Mouse (Mus musculus) testis, adult 2 months (tissue): Measurements from ENCODE around the gene Krt76. TPM values are rescaled to one million over a fixed set of nuclear protein-coding genes. Genes with fewer than 3 reads are reported as not detected.

Experiments
- H3K27ac ChIP-seq: fragments of 200-500 bp; 2 replicates; pipeline ENCODE4 v1.5.1; 2012; ENCODE audit warnings: low read depth, low read length; ENCODE audit not compliant: control insufficient read depth, insufficient read depth
- H3K27me3 ChIP-seq: fragments of 200-500 bp; 2 replicates; pipeline ENCODE4 v1.6.1; 2012; ENCODE audit warnings: mild to moderate bottlenecking, low read length, moderate library complexity; ENCODE audit not compliant: control insufficient read depth, insufficient read depth
- H3K36me3 ChIP-seq: fragments of 200-500 bp; 2 replicates; pipeline ENCODE4 v1.6.1; 2012; ENCODE audit warnings: mild to moderate bottlenecking, low read length; ENCODE audit not compliant: control insufficient read depth, insufficient read depth
- H3K4me1 ChIP-seq: fragments of 200-500 bp; 2 replicates; pipeline ENCODE4 v1.6.1; 2012; ENCODE audit warnings: low read length; ENCODE audit not compliant: control insufficient read depth, insufficient read depth
- H3K4me3 ChIP-seq: fragments of 200-500 bp; 2 replicates; pipeline ENCODE4 v1.5.1; 2012; ENCODE audit warnings: low read depth, mild to moderate bottlenecking, low read length, moderate library complexity, mixed read lengths; ENCODE audit not compliant: control insufficient read depth
- CTCF ChIP-seq: fragments of 200-500 bp; IDR thresholded peaks from 2 replicates; pipeline ENCODE4 v1.5.1; 2012; ENCODE audit warnings: low read depth, mild to moderate bottlenecking, inconsistent platforms, low read length, moderate library complexity; ENCODE audit not compliant: control insufficient read depth, insufficient read depth, insufficient replicate concordance
- POLR2A ChIP-seq: fragments of 200-500 bp; IDR thresholded peaks from 2 replicates; pipeline ENCODE4 v1.6.1; 2012; ENCODE audit warnings: low read depth, mild to moderate bottlenecking, inconsistent platforms, low read length, moderate library complexity; ENCODE audit not compliant: control insufficient read depth
- polyA plus RNA-seq: library from polyadenylated mRNA; depleted of rRNA; stranded (reverse); fragments of >200 nt; gene quantifications from 2 replicates; pipeline ENCODE4 v1.2.3, GENCODE M21; 2012; rRNA removed

Krt76 gene
- polyA plus RNA-seq, 1 experiment: 0.20 TPM

- no peaks in the 10 kb centered on the region for H3K36me3 ChIP-seq
- H3K4me1 ChIP-seq: peaks cover 7% of the 10 kb centered on the region
- TF ChIP-seq POLR2A (no peak), CTCF (no peak)
- peaks cover 3% of the 10 kb centered on the region; the same call in 1 of the 2 replicates for H3K27me3 ChIP-seq
- no peak overlapping the region for H3K27ac ChIP-seq
- peak overlapping the region; percentile 53 for H3K4me3 ChIP-seq
Observed at GRCm38 (mm10) chr15:101845971-101846403, 46.7 kb downstream of the Krt76 start.

- Histone ChIP-seq H3K27ac (no peak overlapping the region), H3K36me3 (no peaks in the 10 kb centered on the region), H3K4me3 (no peak overlapping the region), H3K4me1 (peaks cover 7% of the 10 kb centered on the region), H3K27me3 (peaks cover 3% of the 10 kb centered on the region; the same call in 1 of the 2 replicates)
- TF ChIP-seq CTCF (no peak), POLR2A (no peak)
Observed at GRCm38 (mm10) chr15:101843192-101843591, 49.5 kb downstream of the Krt76 start.

- TF ChIP-seq CTCF: no peak
- TF ChIP-seq POLR2A: no peak
- peak overlapping the region; percentile 32 for H3K4me3 ChIP-seq
- H3K27ac ChIP-seq: no peak overlapping the region
- peaks cover 4% of the 10 kb centered on the region for H3K4me1 ChIP-seq
- no peaks in the 10 kb centered on the region for H3K36me3 ChIP-seq
- no peaks in the 10 kb centered on the region for H3K27me3 ChIP-seq
Observed at GRCm38 (mm10) chr15:101834784-101835328, 57.9 kb downstream of the Krt76 start.

Other genes starting within 250 kb of the Krt76 start
- not detected in 2 replicates for gene Gm5478, start 245.5 kb downstream of the Krt76 start, polyA plus RNA-seq
- 0.04 and 0.05 TPM in 2 replicates for gene Krt6b, start 212.6 kb downstream of the Krt76 start, polyA plus RNA-seq
- gene Krt6a, start 198.6 kb downstream of the Krt76 start, polyA plus RNA-seq: 0.08 TPM in 1 of 2 replicates, not detected in the other
- 0.12 and 1.3 TPM in 2 replicates for gene Krt5, start 180.0 kb downstream of the Krt76 start, polyA plus RNA-seq
- not detected in 2 replicates for gene Krt71, start 149.8 kb downstream of the Krt76 start, polyA plus RNA-seq
- not detected in 2 replicates for gene Krt72, start 106.5 kb downstream of the Krt76 start, polyA plus RNA-seq
- 1.4 and 1.6 TPM in 2 replicates for gene Krt73, start 90.6 kb downstream of the Krt76 start, polyA plus RNA-seq
- not detected in 2 replicates for gene Krt2, start 74.8 kb downstream of the Krt76 start, polyA plus RNA-seq
- gene Krt1, start 42.1 kb downstream of the Krt76 start, polyA plus RNA-seq: 0.13 TPM in 1 of 2 replicates, not detected in the other
- gene Krt77, start 23.2 kb downstream of the Krt76 start, polyA plus RNA-seq: 0.57 and 0.88 TPM in 2 replicates
- 0.20 TPM in 1 of 2 replicates, not detected in the other for gene Krt4, start 31.8 kb upstream of the Krt76 start, polyA plus RNA-seq
- 0.40 and 0.61 TPM in 2 replicates for gene Krt79, start 47.4 kb upstream of the Krt76 start, polyA plus RNA-seq
- gene Krt78, start 61.4 kb upstream of the Krt76 start, polyA plus RNA-seq: 0.48 and 0.63 TPM in 2 replicates
- gene Krt8, start 111.6 kb upstream of the Krt76 start, polyA plus RNA-seq: 9.3 and 16.7 TPM in 2 replicates
- gene Krt18, start 135.3 kb upstream of the Krt76 start, polyA plus RNA-seq: 0.52 and 5.1 TPM in 2 replicates
- gene Eif4b, start 180.9 kb upstream of the Krt76 start, polyA plus RNA-seq: 75.6 and 75.9 TPM in 2 replicates
- 6.5 and 6.9 TPM in 2 replicates for gene Tns2, start 207.5 kb upstream of the Krt76 start, polyA plus RNA-seq
- gene Spryd3, start 243.3 kb upstream of the Krt76 start, polyA plus RNA-seq: 42.1 and 46.6 TPM in 2 replicates